Mouse (Mus musculus) midbrain, postnatal 0 days (tissue): Measurements from ENCODE around the gene Wwtr1. TPM values are rescaled to one million over a fixed set of nuclear protein-coding genes. Genes with fewer than 3 reads are reported as not detected.

Experiments used
- ATAC-seq: fragments of 200-750 bp; cut with Nextera tagmentation; 2 replicates; pipeline ENCODE4 v1.8.0; 2017; ENCODE audit warnings: moderate number of reproducible peaks, mild to moderate bottlenecking, moderate TSS enrichment, moderate library complexity; ENCODE audit not compliant: low FRiP score
- DNase-seq: peaks from one replicate; pipeline ENCODE4 v3.0.0-alpha.2; 2015; ENCODE audit warnings: low spot score
- H3K27ac ChIP-seq: fragments of 300-500 bp; sonication (generic); 2 replicates; pipeline ENCODE4 v1.5.1; 2014; ENCODE audit warnings: low read depth, mild to moderate bottlenecking, low read length, mixed read lengths
- H3K27me3 ChIP-seq: fragments of 300-500 bp; sonication (generic); 2 replicates; pipeline ENCODE4 v1.6.1; 2014; ENCODE audit warnings: low read length, control low read depth, mixed read lengths; ENCODE audit not compliant: insufficient read depth
- H3K36me3 ChIP-seq: fragments of 300-500 bp; sonication (generic); 2 replicates; pipeline ENCODE4 v1.6.1; 2014; ENCODE audit warnings: low read length, control low read depth, mixed read lengths; ENCODE audit not compliant: insufficient read depth
- H3K4me1 ChIP-seq: fragments of 300-500 bp; sonication (generic); 2 replicates; pipeline ENCODE4 v1.6.1; 2014; ENCODE audit warnings: mild to moderate bottlenecking, control low read depth, antibody characterized with exemption, low read length, mixed read lengths; ENCODE audit not compliant: insufficient read depth
- H3K4me2 ChIP-seq: fragments of 300-500 bp; sonication (generic); 2 replicates; pipeline ENCODE4 v1.6.1; 2014; ENCODE audit warnings: low read depth, mild to moderate bottlenecking, low read length, mixed read lengths; ENCODE audit not compliant: poor library complexity, severe bottlenecking
- H3K4me3 ChIP-seq: fragments of 300-500 bp; sonication (generic); 2 replicates; pipeline ENCODE4 v1.5.1; 2014; ENCODE audit warnings: low read depth, mild to moderate bottlenecking, low read length, moderate library complexity
- H3K9ac ChIP-seq: fragments of 300-500 bp; sonication (generic); replicated peaks from 2 replicates; pipeline ENCODE4 v1.6.1; 2014; ENCODE audit warnings: mild to moderate bottlenecking, low read length, moderate library complexity, mixed read lengths; ENCODE audit not compliant: poor library complexity, severe bottlenecking
- H3K9me3 ChIP-seq: fragments of 300-500 bp; sonication (generic); 2 replicates; pipeline ENCODE4 v1.6.1; 2016; ENCODE audit warnings: low read length, control low read depth
- CTCF ChIP-seq: IDR thresholded peaks from 2 replicates; pipeline ENCODE4 v1.5.1; 2016; ENCODE audit warnings: antibody characterized with exemption, mild to moderate bottlenecking
- WGBS: fragments of 180-500 bp; shearing (Covaris S2); extraction: QIAGEN DNeasy Blood & Tissue Kit; methylation state at CpG from one replicate; pipeline ENCODE4 v1.1.7; 2014; 5-methylcytosine and 5-hydroxymethylcytosine counted together
- polyA plus RNA-seq: library from polyadenylated mRNA; unstranded; fragments of >200 nt; fragmentation: Nextera tagmentation; extraction: Ambion mirVana; gene quantifications from 2 replicates; pipeline ENCODE4 v1.2.1, GENCODE M21; 2015
- total RNA-seq: library from RNA; depleted of rRNA; stranded (reverse); fragments of >200 nt; gene quantifications from 2 replicates; pipeline ENCODE4 v1.2.3, GENCODE M21; 2014; rRNA removed

Gene Wwtr1
- total RNA-seq = 27.2 and 28.0 TPM in 2 replicates
- 7.5 and 8.6 TPM in 2 replicates for polyA plus RNA-seq

GRCm38 (mm10) chr3:57575660-57576055 is at the start of gene Wwtr1:
Gene Wwtr1, minus strand, starts transcription at chr3:57575910.
- DNase-seq (peak; percentile 83), ATAC-seq (peak; percentile 87)
- under 1% methylated on average over 34 of the region's 36 CpGs for WGBS

GRCm38 (mm10) chr3:57619718-57620117 is 44.0 kb upstream of the Wwtr1 start:
- Histone ChIP-seq H3K9ac (no peak overlapping the region), H3K27me3 (no peaks in the 10 kb centered on the region), H3K4me3 (no peak overlapping the region), H3K4me1 (no peaks in the 10 kb centered on the region), H3K9me3 (no peaks in the 10 kb centered on the region), H3K36me3 (no peaks in the 10 kb centered on the region), H3K4me2 (no peak overlapping the region), H3K27ac (no peak overlapping the region)
- 80% methylated on average over 4 of the region's 4 CpGs for WGBS
- peak; percentile 48 for TF ChIP-seq CTCF
- ATAC-seq = no peak
- DNase-seq = no peak

More at GRCm38 (mm10) chr3:57575660-57576055, at the start of gene Wwtr1:
- Histone ChIP-seq H3K36me3 (no peaks in the 10 kb centered on the region), H3K4me1 (no peaks in the 10 kb centered on the region), H3K9me3 (no peaks in the 10 kb centered on the region), H3K9ac (peak within 1 kb of the TSS; percentile 64), H3K4me3 (peak within 1 kb of the TSS; percentile 72), H3K4me2 (peak within 1 kb of the TSS; percentile 100), H3K27ac (peak within 1 kb of the TSS; percentile 57), H3K27me3 (no peaks in the 10 kb centered on the region)
- no peak for TF ChIP-seq CTCF

GRCm38 (mm10) chr3:57615652-57616051 is 39.9 kb upstream of the Wwtr1 start:
- 91% methylated on average over 4 of the region's 4 CpGs for WGBS
- no peak overlapping the region for H3K27ac ChIP-seq
- DNase-seq (no peak), ATAC-seq (no peak)
- H3K9me3 ChIP-seq = no peaks in the 10 kb centered on the region
- no peaks in the 10 kb centered on the region for H3K36me3 ChIP-seq
- no peaks in the 10 kb centered on the region for H3K27me3 ChIP-seq
- no peak overlapping the region for H3K4me2 ChIP-seq
- H3K9ac ChIP-seq = no peak overlapping the region
- peak; percentile 49 for TF ChIP-seq CTCF
- no peak overlapping the region for H3K4me3 ChIP-seq
- H3K4me1 ChIP-seq = no peaks in the 10 kb centered on the region

GRCm38 (mm10) chr3:57612430-57612997 is 36.8 kb upstream of the Wwtr1 start:
- WGBS = 79% methylated on average over 3 of the region's 3 CpGs
- no peak for TF ChIP-seq CTCF
- H3K27me3 ChIP-seq = no peaks in the 10 kb centered on the region

GRCm38 (mm10) chr3:57611776-57612175 is 36.1 kb upstream of the Wwtr1 start:
- Histone ChIP-seq H3K27me3 (no peaks in the 10 kb centered on the region), H3K36me3 (no peaks in the 10 kb centered on the region), H3K4me2 (no peak overlapping the region), H3K4me3 (no peak overlapping the region), H3K9ac (no peak overlapping the region), H3K9me3 (no peaks in the 10 kb centered on the region), H3K27ac (no peak overlapping the region), H3K4me1 (no peaks in the 10 kb centered on the region)
- WGBS = 90% methylated on average over 7 of the region's 7 CpGs
- TF ChIP-seq CTCF = no peak
- no peak for ATAC-seq
- no peak for DNase-seq

More at GRCm38 (mm10) chr3:57612430-57612997, 36.8 kb upstream of the Wwtr1 start:
- Histone ChIP-seq H3K27ac (no peak overlapping the region), H3K4me1 (no peaks in the 10 kb centered on the region), H3K4me3 (no peak overlapping the region), H3K4me2 (no peak overlapping the region), H3K9ac (no peak overlapping the region), H3K9me3 (no peaks in the 10 kb centered on the region), H3K36me3 (no peaks in the 10 kb centered on the region)
- ATAC-seq (no peak), DNase-seq (no peak)

- no peak for TF ChIP-seq CTCF
- Histone ChIP-seq H3K4me2 (no peak overlapping the region), H3K9ac (no peak overlapping the region), H3K4me3 (no peak overlapping the region), H3K27me3 (no peaks in the 10 kb centered on the region), H3K36me3 (no peaks in the 10 kb centered on the region), H3K27ac (no peak overlapping the region), H3K9me3 (no peaks in the 10 kb centered on the region), H3K4me1 (no peaks in the 10 kb centered on the region)
- ATAC-seq = no peak
- DNase-seq = no peak
- WGBS = 33% methylated on average over 1 of the region's 1 CpGs
Observed at GRCm38 (mm10) chr3:57604618-57605015, 28.9 kb upstream of the Wwtr1 start.
